Mouse (Mus musculus) E14TG2a.4 (cell line): ENCODE results near the gene Mfsd11.

ENCODE experiments used
- CTCF ChIP-seq: conservative IDR thresholded peaks from 2 replicates; pipeline ENCODE4 v1.5.1; 2014; ENCODE audit warnings: low read length
- POU5F1 ChIP-seq: IDR thresholded peaks from 2 replicates; pipeline ENCODE4 v1.6.1; 2014; ENCODE audit warnings: low read length, borderline replicate concordance

GRCm38 (mm10) chr11:116818722-116819121, 33.5 kb upstream of the Mfsd11 start:
- TF ChIP-seq CTCF (no peak), POU5F1 (no peak)
